Mouse (Mus musculus) brown adipose tissue, adult 24 weeks (tissue): ENCODE measurements around the gene Lemd2. TPM values are rescaled to one million over a fixed set of nuclear protein-coding genes. Genes with fewer than 3 reads are reported as not detected.

Experiments used
- H3K27ac ChIP-seq: fragments of 200-500 bp; replicated peaks from 2 replicates; pipeline ENCODE4 v1.5.1; 2012; ENCODE audit warnings: low read depth, mild to moderate bottlenecking, low read length
- H3K4me1 ChIP-seq: fragments of 200-500 bp; 2 replicates; pipeline ENCODE4 v1.6.1; 2012; ENCODE audit warnings: low read length, mixed read lengths; ENCODE audit not compliant: control insufficient read depth, insufficient read depth, insufficient read length
- H3K4me3 ChIP-seq: fragments of 200-500 bp; 2 replicates; pipeline ENCODE4 v1.5.1; 2012; ENCODE audit warnings: low read depth, mild to moderate bottlenecking, low read length, moderate library complexity; ENCODE audit not compliant: insufficient read depth
- polyA plus RNA-seq: library from polyadenylated mRNA; stranded (reverse); fragments of >200 nt; gene quantifications from 2 replicates; pipeline ENCODE4 v1.2.4, GENCODE M21; 2012; ENCODE audit not compliant: missing spikeins, insufficient read depth, insufficient read length

Lemd2 gene
- polyA plus RNA-seq, 1 experiment = 12.3 TPM

- Histone ChIP-seq H3K4me3 (no peak overlapping the region), H3K27ac (no peak overlapping the region), H3K4me1 (no peaks in the 10 kb centered on the region)
These were observed 21.9 kb downstream of the Lemd2 start for GRCm38 (mm10) chr17:27182401-27182800.

- H3K27ac ChIP-seq = no peak overlapping the region
These were observed 22.6 kb downstream of the Lemd2 start for GRCm38 (mm10) chr17:27181666-27182065.

GRCm38 (mm10) chr17:27179681-27180280 lies 24.5 kb downstream of the Lemd2 start:
- Histone ChIP-seq H3K4me3 (no peak overlapping the region), H3K4me1 (no peaks in the 10 kb centered on the region), H3K27ac (no peak overlapping the region)

More at GRCm38 (mm10) chr17:27181666-27182065, 22.6 kb downstream of the Lemd2 start:
- Histone ChIP-seq H3K4me3 (no peak overlapping the region), H3K4me1 (no peaks in the 10 kb centered on the region)

GRCm38 (mm10) chr17:27178427-27179177 lies 25.7 kb downstream of the Lemd2 start:
- Histone ChIP-seq H3K27ac (no peak overlapping the region), H3K4me3 (no peak overlapping the region), H3K4me1 (no peaks in the 10 kb centered on the region)

GRCm38 (mm10) chr17:27178019-27178418 lies 26.2 kb downstream of the Lemd2 start:
- Histone ChIP-seq H3K4me1 (no peaks in the 10 kb centered on the region), H3K4me3 (no peak overlapping the region), H3K27ac (no peak overlapping the region)

- H3K27ac ChIP-seq = no peak overlapping the region
- H3K4me3 ChIP-seq = no peak overlapping the region
- H3K4me1 ChIP-seq = no peaks in the 10 kb centered on the region
These were observed 27.5 kb downstream of the Lemd2 start for GRCm38 (mm10) chr17:27176754-27177153.

- Histone ChIP-seq H3K4me3 (no peak overlapping the region), H3K27ac (no peak overlapping the region), H3K4me1 (no peaks in the 10 kb centered on the region)
These were observed 28.0 kb downstream of the Lemd2 start for GRCm38 (mm10) chr17:27176287-27176686.

GRCm38 (mm10) chr17:27175196-27175874 lies 28.9 kb downstream of the Lemd2 start:
- Histone ChIP-seq H3K27ac (no peak overlapping the region), H3K4me3 (no peak overlapping the region), H3K4me1 (peaks cover 3% of the 10 kb centered on the region; the same call in 1 of the 2 replicates)

GRCm38 (mm10) chr17:27173715-27174114 lies 30.6 kb downstream of the Lemd2 start:
- H3K4me3 ChIP-seq = no peak overlapping the region
- H3K27ac ChIP-seq = no peak overlapping the region
- peaks cover 15% of the 10 kb centered on the region for H3K4me1 ChIP-seq

- Histone ChIP-seq H3K4me3 (no peak overlapping the region), H3K27ac (no peak overlapping the region), H3K4me1 (peaks cover 15% of the 10 kb centered on the region)
These were observed 31.8 kb downstream of the Lemd2 start for GRCm38 (mm10) chr17:27172459-27172858.

GRCm38 (mm10) chr17:27171121-27171520 lies 33.1 kb downstream of the Lemd2 start:
- H3K27ac ChIP-seq = no peak overlapping the region
- H3K4me1 ChIP-seq = peaks cover 15% of the 10 kb centered on the region
- H3K4me3 ChIP-seq = no peak overlapping the region

GRCm38 (mm10) chr17:27169952-27170695 lies 34.1 kb downstream of the Lemd2 start:
- Histone ChIP-seq H3K4me3 (no peak overlapping the region), H3K27ac (peak overlapping the region; percentile 60), H3K4me1 (peaks cover 15% of the 10 kb centered on the region)

GRCm38 (mm10) chr17:27168569-27168968 lies 35.7 kb downstream of the Lemd2 start:
- no peak overlapping the region for H3K4me3 ChIP-seq
- no peak overlapping the region for H3K27ac ChIP-seq

GRCm38 (mm10) chr17:27167545-27167944 lies 36.7 kb downstream of the Lemd2 start, which contains the start of gene Ip6k3:
TSS of gene Ip6k3 (minus strand) at chr17:27167795.
- Histone ChIP-seq H3K4me1 (peaks cover 15% of the 10 kb centered on the region), H3K4me3 (no peak within 1 kb of the TSS; the same call in 1 of the 2 replicates), H3K27ac (no peak within 1 kb of the TSS)

More at GRCm38 (mm10) chr17:27168569-27168968, 35.7 kb downstream of the Lemd2 start:
- peaks cover 15% of the 10 kb centered on the region for H3K4me1 ChIP-seq

GRCm38 (mm10) chr17:27166901-27167300 lies 37.4 kb downstream of the Lemd2 start:
- peaks cover 15% of the 10 kb centered on the region for H3K4me1 ChIP-seq
- no peak overlapping the region for H3K27ac ChIP-seq
- no peak overlapping the region for H3K4me3 ChIP-seq
